Mouse (Mus musculus) inflammation-experienced regulatory T-cells (primary cell): ENCODE results near the gene Zfp28. TPM values are rescaled to one million over a fixed set of nuclear protein-coding genes. Genes with fewer than 3 reads are reported as not detected.

Source experiments
- polyA plus RNA-seq, 2 experiments: library from polyadenylated mRNA; unstranded; fragments of 100-300 nt; shearing (Covaris generic); gene quantifications; one replicate each; pipeline ENCODE4 v1.2.1; 2017

Zfp28 gene
- 10 to 100 TPM; 10.9 to 13.5 TPM for polyA plus RNA-seq

GRCm38 (mm10) chr7:6383044-6383455 is at the start of gene Zfp28:
TSS of gene Zfp28 (plus strand) at chr7:6383295.

DNA sequence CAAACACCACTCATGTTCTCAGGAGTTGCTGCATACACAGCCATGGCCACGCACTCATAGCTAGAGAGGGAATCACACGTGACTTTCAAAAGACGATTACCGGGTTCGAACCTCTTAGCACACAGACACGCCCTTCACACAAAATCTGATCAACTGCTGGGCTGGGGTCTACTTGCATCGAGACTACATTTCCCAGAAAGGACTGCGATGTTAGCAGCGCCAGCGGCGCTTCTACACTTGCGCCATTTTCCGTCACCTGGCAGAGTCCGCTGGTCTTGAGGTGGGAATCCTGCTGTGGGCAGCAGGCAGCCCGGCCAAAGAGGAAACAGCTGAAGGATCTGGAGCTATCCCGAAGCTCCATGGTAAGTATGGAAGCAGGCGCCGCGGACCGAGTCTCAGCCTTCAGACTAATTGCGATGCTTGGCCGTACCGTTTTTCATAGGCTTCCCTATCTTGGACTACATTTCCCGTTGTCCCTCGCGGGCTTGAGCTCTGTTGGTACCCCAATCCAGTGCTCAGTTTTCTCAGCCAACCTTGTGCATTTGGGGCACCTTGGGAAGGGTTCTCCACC is 39.5 kb upstream of the Zfp28 start, which contains the start of gene Gm3854:
Gene Gm3854 (plus strand): TSS at position 259 of the 571 bp plus-strand sequence.

DNA sequence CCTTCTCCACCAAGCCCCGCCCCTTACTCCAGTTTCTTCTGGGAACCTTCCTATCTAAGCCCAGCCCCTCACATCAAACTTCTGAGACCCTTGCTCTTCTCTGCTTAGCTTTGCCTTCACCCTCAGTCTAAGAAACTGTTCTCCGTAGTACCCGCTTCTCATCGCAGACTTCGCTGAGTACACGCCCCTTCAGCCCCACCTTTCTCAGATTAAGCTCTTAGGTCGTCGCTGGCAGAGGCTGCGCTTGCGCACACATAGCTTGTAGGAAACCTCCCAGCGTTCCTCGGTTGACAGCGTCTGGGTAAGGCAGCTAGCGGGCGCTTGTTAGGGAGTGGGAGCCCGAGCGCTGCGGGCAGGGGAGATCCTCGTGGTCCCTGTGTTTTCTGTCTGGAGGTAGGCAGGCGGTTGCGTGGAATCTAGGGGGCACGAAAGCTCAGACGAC is 20.0 kb upstream of the Zfp28 start, which contains the start of gene Zfp78:
Gene Zfp78 (plus strand): TSS at position 234 of the 442 bp plus-strand sequence.

GRCm38 (mm10) chr7:6397996-6398975 is 15.2 kb downstream of the Zfp28 start, which contains the start of gene Smim17:
TSS of gene Smim17 (plus strand) at chr7:6398715.

GRCm38 (mm10) chr7:6410043-6410442 is 26.9 kb downstream of the Zfp28 start, which contains the start of gene Gm20715:
TSS of gene Gm20715 (plus strand) at chr7:6410277.

DNA sequence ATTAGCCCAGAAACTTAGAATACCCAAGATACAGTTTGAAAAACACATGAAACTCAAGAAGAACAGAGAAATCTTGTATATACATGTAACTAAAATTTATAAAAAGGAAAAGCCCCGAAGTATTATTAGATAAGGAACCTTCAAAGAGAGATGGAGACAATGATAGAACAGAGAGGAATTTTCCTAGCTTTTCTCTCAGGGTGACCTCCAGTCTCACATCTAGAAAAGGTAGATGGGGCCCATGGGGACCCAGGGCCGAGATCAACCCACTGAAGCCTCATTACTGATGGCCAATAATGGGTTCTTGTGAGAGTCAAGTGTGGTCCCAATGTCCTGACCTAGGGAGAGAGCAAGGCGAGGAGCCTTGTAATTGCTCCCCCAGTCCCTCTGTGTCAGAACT is 55.3 kb downstream of the Zfp28 start, which contains the start of gene Olfr1344:
Gene Olfr1344 (plus strand): TSS at position 301 of the 400 bp plus-strand sequence.

Other genes starting within 250 kb of the Zfp28 start
- gene Zfp787, start 227.3 kb upstream of the Zfp28 start, polyA plus RNA-seq, result 10 to 100 TPM; 40.9 to 46.6 TPM
- 10 to 100 TPM; 33.6 to 45.1 TPM for gene Zfp444, start 211.1 kb upstream of the Zfp28 start, polyA plus RNA-seq
- gene Galp, start 186.2 kb upstream of the Zfp28 start, polyA plus RNA-seq, result not detected
- gene Zscan5b, start 161.0 kb upstream of the Zfp28 start, polyA plus RNA-seq, result 1 to 10 TPM in 1 of 2 experiments, not detected in 1; 4.8 TPM
- not detected for gene Epp13, start 130.6 kb upstream of the Zfp28 start, polyA plus RNA-seq
- gene Zfp667, start 96.7 kb upstream of the Zfp28 start, polyA plus RNA-seq, result 1 to 10 TPM; 5.1 to 5.5 TPM
- gene Zfp583, start 52.0 kb upstream of the Zfp28 start, polyA plus RNA-seq, result 1 to 10 TPM; 1.4 to 1.9 TPM
- 1 to 10 TPM in 1 of 2 experiments, under 1 TPM in 1; 0.20 to 5.5 TPM for gene Gm3854, start 39.5 kb upstream of the Zfp28 start, polyA plus RNA-seq
- 1 to 10 TPM; 4.2 to 7.7 TPM for gene Zfp78, start 20.0 kb upstream of the Zfp28 start, polyA plus RNA-seq
- under 1 TPM in 1 of 2 experiments, not detected in 1; 0.67 TPM for gene Smim17, start 15.4 kb downstream of the Zfp28 start, polyA plus RNA-seq
- gene Gm20715, start 27.0 kb downstream of the Zfp28 start, polyA plus RNA-seq, result not detected
- under 1 TPM in 1 of 2 experiments, not detected in 1; 0.14 TPM for gene Olfr1344, start 55.4 kb downstream of the Zfp28 start, polyA plus RNA-seq
- under 1 TPM; 0.07 to 0.11 TPM for gene Olfr1336, start 72.9 kb downstream of the Zfp28 start, polyA plus RNA-seq
- gene Olfr1346, start 83.8 kb downstream of the Zfp28 start, polyA plus RNA-seq, result 1 to 10 TPM in 1 of 2 experiments, under 1 TPM in 1; 0.14 to 1.1 TPM
- not detected for gene Olfr5, start 103.6 kb downstream of the Zfp28 start, polyA plus RNA-seq
- under 1 TPM in 1 of 2 experiments, not detected in 1; 0.17 TPM for gene Olfr1347, start 116.5 kb downstream of the Zfp28 start, polyA plus RNA-seq
- gene Olfr1348, start 125.5 kb downstream of the Zfp28 start, polyA plus RNA-seq, result under 1 TPM in 1 of 2 experiments, not detected in 1; 0.12 TPM
- under 1 TPM; 0.11 to 0.59 TPM for gene Olfr1349, start 139.7 kb downstream of the Zfp28 start, polyA plus RNA-seq
- gene Olfr1350, start 181.5 kb downstream of the Zfp28 start, polyA plus RNA-seq, result 1 to 10 TPM in 1 of 2 experiments, under 1 TPM in 1; 0.10 to 1.2 TPM